Mouse (Mus musculus) liver, adult 2 months (tissue): ENCODE data around the gene Zc3hc1.

ENCODE experiments used
- CTCF ChIP-seq: fragments of 200-500 bp; IDR thresholded peaks from 2 replicates; pipeline ENCODE4 v1.5.1; 2011; ENCODE audit warnings: low read depth, low read length, control low read depth
- POLR2A ChIP-seq: fragments of 200-500 bp; IDR thresholded peaks from 2 replicates; pipeline ENCODE4 v1.6.1; 2011; ENCODE audit warnings: low read length, control low read depth; ENCODE audit not compliant: insufficient read depth; ENCODE audit errors: extremely low read depth

DNA sequence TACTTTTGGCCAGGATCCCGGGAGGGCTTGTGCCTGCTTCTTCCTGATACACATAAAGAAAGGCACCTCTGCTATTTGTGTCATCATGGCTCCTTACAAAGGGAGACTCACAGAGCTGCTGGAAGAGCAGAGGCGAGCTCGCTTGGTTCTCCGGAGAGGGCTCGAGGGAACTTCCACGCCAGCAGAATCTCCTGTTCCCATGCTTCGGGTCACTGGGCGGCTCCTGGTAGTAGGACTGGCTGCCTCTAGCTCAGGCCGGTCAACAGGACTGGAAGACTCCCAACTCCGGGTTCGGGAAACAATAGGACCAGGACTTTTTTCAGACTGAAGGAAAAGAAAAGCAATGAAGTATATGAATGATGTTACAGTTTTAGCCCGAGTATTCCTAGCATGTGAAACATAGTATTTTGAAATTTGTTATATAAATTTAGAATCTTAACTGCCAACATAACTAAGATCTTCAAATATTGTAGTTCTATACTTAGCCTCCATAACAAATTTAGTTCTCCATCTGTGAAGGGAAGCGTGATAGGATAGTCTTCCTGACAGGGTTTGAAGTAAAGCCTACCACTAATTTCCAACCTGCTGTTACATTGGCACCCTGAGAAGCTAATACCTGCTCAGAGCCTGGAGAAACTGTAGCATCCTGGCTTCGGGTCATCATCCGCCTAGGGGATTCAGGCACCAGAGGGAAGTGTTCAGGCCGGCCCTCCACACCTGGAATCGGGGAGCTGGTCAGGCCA lies 18.0 kb downstream of the Zc3hc1 start:
- TF ChIP-seq CTCF = no peak
- no peak for TF ChIP-seq POLR2A
